Mouse (Mus musculus) adipocyte (in vitro differentiated cells): ENCODE data around the gene Rbm4b.

Source experiments
- DNase-seq: peaks from one replicate; pipeline ENCODE4 v3.0.0-alpha.2; 2016; ENCODE audit warnings: low spot score

Gene Rbm4b

DNA sequence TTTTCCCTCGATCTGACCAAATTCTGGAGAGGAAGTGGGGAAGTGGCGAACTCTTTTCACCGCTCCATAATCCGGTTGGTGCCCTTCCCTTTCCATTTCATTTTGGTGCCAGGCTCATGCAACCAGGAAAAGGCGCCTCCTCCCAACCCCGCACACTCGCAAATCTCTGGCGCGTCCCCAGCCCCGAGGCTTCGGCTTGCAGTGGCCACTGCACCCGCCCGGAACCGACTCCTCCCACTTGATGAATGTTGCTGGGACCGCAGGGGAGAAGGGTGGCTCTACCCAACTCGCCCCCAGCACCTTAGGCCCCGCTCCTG lies 54.4 kb downstream of the Rbm4b start:
- no peak for DNase-seq

DNA sequence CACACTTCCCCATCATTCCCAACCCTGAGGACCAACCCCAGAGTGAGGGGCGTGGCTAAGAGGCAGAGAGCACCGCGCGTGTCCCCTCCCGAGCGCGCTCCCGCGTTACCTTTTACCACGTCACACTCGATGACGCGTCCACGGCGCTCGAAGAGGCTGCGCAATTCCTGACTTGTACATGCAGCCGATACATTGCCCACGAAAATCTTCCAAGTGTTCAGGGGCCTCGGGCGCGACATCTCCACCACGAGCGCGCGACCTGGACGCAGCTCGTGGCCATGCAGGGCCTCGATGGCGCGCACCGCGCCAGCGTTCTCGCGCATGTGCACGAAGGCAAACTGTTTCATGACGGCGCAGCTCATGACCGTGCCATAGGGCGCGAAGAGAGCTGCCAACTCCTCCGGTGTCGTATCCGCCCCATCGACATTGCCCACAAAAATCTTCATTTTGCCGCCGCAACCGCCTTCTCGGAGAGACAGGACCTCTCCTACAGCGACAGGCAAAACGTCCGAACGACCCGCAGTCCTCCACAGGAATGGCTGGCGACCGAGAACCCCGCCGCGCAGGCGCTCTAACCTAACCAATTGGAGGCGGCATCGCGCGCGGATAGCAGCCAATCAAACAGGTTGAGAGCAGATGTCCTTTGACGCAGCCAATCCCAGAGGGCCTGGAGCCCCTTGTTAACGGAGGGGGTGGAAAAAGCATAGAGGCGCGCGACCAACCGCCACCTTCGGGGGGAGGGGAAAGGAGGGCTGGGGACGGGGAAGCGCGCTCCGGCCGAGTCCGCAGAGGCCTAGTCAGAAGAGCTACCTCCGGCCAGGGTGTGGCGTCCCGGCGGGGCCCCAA lies 55.0 kb downstream of the Rbm4b start, which contains the start of the genes Gm21992 and Rbm14:
Gm21992 (minus strand) TSS at position 550 of the 846 bp plus-strand sequence.
Rbm14 (minus strand) TSS at position 572 of the 846 bp plus-strand sequence.
- peak; percentile 100 for DNase-seq

DNA sequence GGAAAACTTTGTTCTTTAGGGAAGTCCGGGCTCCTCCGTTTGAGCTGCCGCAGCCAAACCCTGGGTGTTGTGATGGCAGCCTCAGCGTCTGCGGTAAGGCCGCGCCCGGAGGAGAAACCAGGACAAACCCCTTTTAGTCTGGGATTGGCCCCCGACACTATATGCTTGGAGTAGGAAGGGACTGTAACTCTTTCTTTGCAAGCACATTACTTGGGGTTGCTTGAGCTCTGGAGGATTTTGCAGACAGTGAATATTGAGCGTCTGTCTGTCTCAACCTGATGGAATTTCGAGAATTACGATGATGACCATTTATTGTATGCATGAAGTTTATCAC lies 55.6 kb downstream of the Rbm4b start:
- no peak for DNase-seq

DNA sequence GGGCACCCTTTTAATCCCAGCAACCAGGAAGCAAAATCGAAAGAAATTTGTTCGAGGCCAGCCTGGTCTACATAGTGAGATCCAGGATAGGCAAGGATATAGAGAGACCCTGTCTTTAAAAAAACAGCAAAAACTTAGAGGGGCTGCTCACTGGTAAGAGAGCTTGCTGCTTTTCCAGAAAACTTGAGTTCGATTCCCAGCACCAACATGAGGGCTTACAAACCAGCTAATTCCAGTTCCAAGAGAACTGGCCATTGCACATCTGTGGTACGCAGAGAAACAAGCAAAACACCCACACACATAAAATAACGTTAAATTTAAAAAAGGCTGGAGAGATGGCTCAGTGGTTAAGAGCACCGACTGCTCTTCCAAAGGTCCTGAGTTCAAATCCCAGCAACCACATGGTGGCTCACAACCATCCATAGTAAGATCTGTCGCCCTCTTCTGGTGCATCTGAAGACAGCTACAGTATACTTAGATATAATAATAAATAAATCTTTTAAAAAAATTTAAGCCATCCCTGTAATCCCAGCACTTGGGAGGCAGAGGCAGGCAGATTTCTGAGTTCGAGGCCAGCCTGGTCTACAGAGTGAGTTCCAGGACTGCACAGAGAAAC lies 56.1 kb downstream of the Rbm4b start:
- peak; percentile 48 for DNase-seq

DNA sequence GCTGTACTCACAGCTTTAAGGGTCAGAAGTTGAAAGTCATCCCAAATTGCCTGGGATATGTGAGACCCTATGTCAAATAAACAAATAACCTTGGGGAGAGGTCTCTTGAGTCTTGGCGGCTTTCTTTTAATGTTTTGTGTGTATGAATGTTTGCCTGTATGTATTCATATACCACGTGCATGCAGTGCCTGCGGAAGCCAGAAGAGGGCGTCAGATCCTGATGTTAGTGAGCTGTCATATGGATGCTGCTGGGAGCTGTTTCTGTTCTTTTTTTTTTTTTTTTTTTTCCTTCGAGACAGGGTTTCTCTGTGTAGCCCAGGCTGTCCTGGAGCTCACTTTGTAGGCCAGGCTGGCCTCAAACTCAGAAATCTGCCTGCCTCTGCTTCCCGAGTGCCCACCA lies 56.7 kb downstream of the Rbm4b start:
- DNase-seq = no peak
